Mouse (Mus musculus): ENCODE results near the gene Kalrn.

Kalrn gene

GRCm38 (mm10) chr16:34260971-34261924 is 312.1 kb downstream of the Kalrn start:
- DNase-seq (ENCODE audit: low spot score), result no peak

DNA sequence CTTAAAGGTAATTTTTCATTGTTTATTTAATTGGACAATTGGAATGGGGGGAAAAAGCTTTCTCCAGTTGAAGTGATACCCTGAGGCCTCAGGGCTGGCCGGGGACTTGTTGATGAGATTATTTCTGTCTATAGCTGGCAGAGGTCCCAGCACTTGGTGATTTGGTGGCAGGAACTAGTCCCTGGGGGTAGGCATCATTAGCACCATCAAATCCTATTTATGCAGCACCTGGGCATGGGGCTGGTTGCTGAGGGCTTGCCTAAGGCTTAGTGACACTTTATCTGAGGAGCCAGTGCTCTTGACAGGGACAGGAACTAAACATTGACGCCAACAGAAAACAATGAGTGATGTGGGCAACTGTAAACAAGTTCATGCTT is 318.7 kb downstream of the Kalrn start:
- no peak for DNase-seq (ENCODE audit: low spot score)

- DNase-seq (ENCODE audit: low spot score), result no peak
These were observed 319.2 kb downstream of the Kalrn start for GRCm38 (mm10) chr16:34254002-34254645.

- DNase-seq (ENCODE audit: low spot score), result no peak
These were observed 320.7 kb downstream of the Kalrn start for GRCm38 (mm10) chr16:34252670-34253069.

DNA sequence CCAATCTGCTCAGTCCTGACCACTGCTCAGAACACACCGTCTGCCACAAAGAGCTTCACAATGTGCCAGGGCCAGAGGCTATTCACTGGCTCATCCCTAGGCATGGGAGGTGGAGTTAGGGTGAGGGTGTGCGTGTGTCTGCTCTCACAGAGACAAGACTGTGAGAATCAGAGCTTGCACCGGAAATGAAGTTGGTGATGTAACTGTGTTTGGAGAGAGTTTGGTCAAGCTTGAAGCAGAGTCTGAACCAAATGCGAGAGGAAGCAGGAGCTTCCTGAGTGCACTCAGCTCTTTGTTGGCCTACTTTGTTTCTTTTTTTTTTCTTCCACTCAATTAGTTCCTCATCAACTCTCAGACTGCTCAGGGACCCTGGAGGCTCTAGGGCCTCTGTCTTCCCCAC is 325.1 kb downstream of the Kalrn start:
- no peak for DNase-seq (ENCODE audit: low spot score)

GRCm38 (mm10) chr16:34241936-34242729 is 331.2 kb downstream of the Kalrn start:
- peak; percentile 23 for DNase-seq (ENCODE audit: low spot score)

GRCm38 (mm10) chr16:34239618-34240017 is 333.7 kb downstream of the Kalrn start:
- DNase-seq (ENCODE audit: low spot score), result no peak

DNA sequence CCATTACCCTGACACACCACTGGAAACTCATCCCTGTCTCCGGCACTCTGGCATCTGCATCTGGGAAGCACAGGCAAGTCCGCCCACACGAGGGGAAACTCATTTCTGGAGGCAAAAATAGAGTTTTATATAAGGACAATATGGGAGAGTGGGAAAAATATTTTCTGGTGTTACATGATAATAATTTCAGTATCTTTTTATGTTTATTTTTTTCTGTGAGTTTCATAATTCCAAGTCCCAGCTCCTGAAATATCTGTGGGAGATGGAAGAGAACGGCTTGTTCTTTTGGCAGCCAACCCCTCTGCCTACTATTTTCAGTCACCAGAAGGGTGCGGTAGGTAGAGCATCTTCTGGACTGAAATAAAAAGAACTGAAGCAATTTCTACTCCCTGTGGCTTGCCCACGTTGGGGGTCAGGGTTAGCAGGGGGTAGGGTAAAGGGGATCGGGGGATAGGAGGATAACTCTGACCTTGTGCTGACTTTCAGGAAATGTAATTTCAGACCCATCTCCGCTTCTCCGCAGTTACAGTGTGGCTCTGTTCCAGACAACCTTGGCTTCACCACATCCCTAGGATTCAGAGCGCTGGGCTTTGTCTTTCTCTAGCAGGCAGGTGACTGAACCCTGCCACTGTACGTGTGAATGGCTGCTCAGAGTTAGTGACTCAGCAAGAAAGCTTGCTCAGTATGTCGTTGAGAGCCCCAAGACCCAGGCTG is 336.3 kb downstream of the Kalrn start:
- peak; percentile 42 for DNase-seq (ENCODE audit: low spot score)

DNA sequence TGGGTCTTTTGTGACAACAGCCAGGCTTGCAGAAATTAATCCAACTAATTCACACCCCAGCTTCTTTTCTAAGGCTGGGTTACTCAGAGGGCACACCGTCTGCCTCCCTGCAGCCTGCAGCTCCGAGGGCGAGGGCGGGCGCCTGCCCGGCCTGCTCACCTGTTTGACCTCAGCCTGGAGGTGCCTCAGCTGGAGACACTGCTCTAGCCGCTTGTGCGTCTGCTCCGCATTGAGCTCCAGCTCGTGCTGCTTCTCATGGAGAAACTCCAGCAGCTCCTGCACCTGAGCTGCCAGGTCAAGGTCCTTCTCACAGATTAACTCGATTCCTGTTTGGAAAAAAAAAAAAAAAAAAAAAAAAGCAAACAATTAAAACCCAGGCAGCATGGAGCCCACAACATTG is 338.2 kb downstream of the Kalrn start:
- DNase-seq (ENCODE audit: low spot score), result no peak

GRCm38 (mm10) chr16:34231952-34232351 is 341.4 kb downstream of the Kalrn start:
- no peak for DNase-seq (ENCODE audit: low spot score)

GRCm38 (mm10) chr16:34231146-34231545 is 342.2 kb downstream of the Kalrn start:
- DNase-seq (ENCODE audit: low spot score), result no peak

- DNase-seq (ENCODE audit: low spot score), result no peak
These were observed 344.0 kb downstream of the Kalrn start for GRCm38 (mm10) chr16:34229350-34229749.

GRCm38 (mm10) chr16:34228661-34229060 is 344.7 kb downstream of the Kalrn start:
- DNase-seq (ENCODE audit: low spot score), result peak; percentile 32

GRCm38 (mm10) chr16:34212160-34212559 is 361.2 kb downstream of the Kalrn start:
- DNase-seq (ENCODE audit: low spot score), result no peak

GRCm38 (mm10) chr16:34211243-34211642 is 362.1 kb downstream of the Kalrn start:
- no peak for DNase-seq (ENCODE audit: low spot score)

DNA sequence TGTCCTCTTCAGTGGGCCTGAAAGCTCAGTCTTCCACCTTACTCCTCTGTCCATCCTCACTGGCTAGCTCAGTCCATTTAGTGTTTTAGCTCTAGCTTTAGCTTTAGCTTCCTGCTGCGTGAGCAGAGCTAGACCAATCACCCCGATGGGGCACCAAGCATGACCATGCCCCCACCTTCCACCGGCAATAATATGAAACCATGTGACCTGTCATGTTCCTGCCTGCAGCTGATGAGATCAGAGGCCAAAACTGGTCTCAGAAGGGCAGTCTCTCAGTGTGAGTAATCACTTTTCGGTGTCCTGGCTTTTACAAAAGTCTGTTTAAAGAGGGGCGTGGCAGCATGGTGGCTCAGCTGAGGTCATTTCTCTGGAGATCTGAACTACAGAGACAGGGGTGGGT is 364.6 kb downstream of the Kalrn start:
- DNase-seq (ENCODE audit: low spot score), result no peak

DNA sequence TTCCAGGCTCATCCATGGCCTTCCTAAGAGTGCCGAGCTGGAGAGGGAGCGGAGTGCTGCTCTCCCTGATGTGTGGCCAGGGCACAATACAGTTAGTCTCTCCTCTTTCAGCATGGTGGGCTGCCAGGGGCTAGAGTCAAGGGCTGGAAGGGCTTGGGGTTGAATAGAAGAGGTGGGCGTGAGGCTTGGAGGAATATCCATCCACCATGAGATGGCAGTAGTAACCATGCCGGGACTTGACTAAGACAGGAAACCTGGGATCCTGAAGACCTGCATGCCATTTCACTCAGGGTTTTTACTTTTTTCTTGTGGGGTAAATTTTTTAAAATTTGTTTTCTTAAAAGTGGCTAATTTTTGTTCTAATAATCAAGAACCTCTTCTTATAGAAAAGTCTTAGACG is 365.4 kb downstream of the Kalrn start:
- no peak for DNase-seq (ENCODE audit: low spot score)

GRCm38 (mm10) chr16:34204527-34205139 is 368.7 kb downstream of the Kalrn start:
- DNase-seq (ENCODE audit: low spot score), result no peak

GRCm38 (mm10) chr16:34199543-34199942 is 373.8 kb downstream of the Kalrn start:
- no peak for DNase-seq (ENCODE audit: low spot score)

- peak; percentile 20 for DNase-seq (ENCODE audit: low spot score)
These were observed 380.1 kb downstream of the Kalrn start for GRCm38 (mm10) chr16:34192959-34193842.
